Mouse (Mus musculus) heart, postnatal 4 days (tissue): ENCODE measurements at regions not wholly inside any gene's neighbourhood (a gene's known extent, or its start where the extent isn't known, plus 50 kb on each side); places are given as distances from the start of the nearest gene placed in this dataset.
"Not testable (repeated sequence)": the region's sequence is repeated elsewhere in the genome, so short reads cannot be mapped to it uniquely, and the experiment has no call there.

Experiments
- DNase-seq: peaks from one replicate; pipeline ENCODE4 v3.0.0; 2021

DNA sequence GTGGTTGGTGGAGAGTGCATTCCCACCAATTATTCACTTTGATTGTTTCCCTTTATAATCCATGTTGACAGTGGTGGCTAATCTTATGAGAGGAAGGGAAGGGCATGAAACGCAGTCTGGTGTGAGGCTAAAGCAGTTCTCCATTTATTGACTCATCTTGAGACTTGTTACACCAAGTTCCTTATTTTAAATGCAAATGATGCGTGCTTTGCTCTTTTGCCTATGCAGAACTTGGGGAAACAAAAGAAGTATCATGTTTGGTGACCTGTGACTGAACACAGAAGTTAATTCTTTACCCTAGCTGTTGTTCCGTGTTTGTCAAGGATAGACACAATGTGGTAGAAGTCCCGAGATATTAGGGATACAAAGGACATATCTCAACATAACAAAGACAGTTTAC, 531.2 kb downstream of the Hace1 start:
- no peak for DNase-seq

DNA sequence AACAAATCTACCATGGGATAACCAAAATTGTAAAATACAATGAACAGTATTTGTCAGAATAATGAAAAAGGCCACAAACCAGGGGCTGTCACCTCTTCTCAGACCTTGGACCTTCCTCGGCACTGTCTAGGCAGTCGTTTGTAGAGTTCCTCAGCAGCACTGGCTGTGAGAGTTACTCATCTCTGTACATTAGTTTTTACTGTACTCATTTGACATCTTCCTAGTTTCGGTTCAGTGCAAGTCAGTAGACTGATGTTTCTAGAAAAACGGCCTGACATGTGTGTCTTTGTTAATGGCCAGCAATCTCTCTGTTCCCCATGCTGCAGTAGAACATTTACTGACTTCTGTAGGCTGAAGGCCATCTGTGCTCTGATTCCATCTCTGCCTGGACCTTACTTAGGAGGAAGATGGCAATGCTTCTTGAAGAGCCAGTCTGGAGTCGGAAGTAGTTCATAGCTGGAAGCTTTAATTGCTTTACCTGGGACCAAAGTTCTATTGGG, 537.1 kb downstream of the Hace1 start:
- no peak for DNase-seq

DNA sequence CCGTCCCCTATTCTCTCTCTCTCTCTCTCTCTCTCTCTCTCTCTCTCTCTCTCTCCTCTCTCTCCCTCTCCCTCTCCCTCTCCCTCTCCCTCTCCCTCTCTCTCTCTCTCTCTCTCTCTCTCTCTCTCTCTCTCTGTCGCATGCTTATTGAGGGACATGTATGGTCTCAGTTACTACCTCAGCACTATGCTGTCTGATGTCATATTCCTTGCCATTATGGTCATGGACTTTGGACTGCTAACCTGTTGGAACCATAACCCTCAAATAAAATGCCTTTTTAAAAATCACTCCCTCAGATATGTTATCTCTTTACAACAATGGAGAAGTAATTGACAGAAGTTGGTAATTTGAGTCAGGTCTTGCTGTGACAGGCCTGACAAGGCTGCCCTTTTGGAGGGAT, 544.8 kb downstream of the Hace1 start:
- not testable (repeated sequence) for DNase-seq

DNA sequence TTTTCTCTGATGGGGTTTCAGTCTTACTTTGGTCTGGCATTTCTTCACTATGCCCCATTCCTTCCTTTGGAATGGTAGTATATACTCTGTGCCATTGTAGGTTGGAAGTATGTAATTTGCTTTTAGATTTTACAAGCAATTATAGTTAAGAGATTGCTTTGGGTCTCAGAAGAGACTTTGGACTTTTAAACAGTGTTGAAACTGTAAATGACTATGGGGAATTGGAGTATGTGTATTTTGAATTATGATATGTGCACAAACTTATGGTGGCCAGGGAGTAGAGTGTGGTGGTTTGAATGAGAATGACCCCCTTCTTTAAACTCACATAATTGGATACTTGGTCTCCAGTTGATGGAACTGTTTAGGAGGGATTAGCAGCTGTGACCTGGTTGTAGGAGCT, 546.2 kb downstream of the Hace1 start:
- DNase-seq: no peak

DNA sequence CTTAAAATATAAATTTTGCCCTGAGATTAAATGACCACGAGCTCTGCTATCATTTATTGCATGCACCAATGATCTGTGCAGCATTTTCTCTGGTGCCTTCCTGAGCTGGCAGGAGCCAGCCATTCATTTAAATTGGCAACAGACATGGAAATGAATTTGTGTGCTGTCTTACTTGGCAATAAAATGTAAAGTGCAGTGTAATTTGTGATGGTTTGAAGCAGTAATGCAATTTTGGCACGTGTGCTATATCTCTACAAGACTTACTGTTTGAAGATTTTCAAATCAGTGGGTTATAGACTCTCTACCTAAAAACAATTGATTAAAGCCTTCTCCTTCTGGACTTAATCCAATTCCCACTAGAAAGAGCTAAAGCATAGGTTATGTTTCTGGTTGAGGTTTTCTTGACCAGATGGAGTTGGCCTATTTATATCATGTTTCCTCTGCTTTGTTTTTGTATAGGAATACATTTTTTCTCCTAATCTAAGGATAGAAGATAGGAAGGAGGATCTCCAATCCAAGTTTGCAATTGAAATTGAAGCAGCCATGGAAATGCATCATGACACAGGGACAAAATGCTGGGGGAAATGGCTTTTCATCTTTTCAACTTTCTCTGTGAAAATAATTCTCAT, 557.6 kb downstream of the Hace1 start:
- DNase-seq: no peak

DNA sequence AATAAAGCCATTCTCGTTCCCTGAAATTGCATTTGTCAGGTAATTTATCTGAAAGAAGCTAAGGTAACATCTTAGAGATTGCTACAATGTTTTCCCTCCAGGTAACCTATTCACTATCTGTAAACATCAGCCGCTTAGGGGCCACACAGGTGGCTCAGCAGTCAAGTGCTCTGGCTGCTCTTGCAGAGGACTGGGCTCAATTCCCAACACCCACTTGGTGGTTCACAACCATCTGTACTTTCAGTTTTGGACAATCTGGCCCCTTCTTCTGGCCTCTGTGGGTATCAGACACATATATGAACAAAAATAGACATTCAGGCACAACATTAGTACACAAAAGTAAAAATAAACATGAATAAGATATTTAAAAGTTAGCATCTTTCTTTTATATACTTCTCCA, 596.4 kb downstream of the Hace1 start:
- DNase-seq: no peak

DNA sequence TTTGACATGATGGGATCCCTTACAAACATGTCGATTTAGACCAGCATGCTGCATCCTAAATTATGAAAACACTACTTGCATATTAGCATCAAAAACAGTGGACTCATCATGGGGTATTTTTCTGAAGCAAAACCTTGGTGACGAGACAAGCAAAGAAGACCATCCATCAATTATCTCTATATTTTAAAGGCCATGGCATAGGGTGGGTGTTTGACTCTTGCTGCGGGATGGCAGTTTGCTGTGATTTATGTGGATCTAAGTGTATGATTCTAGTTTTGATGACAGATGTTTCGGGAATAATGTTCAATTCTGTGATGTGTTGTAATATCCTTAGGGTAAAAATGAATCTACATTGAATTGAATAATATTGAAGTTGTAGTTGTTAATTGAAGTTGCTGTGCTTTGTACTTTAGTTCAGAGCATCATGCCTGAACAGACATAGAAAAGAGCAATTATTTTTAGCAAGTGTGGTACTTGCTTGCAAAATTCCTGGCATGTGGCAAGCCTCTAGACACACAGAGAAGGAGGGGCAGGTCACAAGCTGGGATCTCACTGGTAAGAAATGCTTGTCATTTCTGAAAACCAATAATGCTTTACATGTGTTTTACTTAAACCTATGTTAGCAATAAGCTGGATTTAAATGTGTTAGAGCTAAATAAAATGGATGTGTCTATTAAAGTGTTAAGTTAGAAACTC, 608.3 kb downstream of the Hace1 start:
- DNase-seq: no peak

DNA sequence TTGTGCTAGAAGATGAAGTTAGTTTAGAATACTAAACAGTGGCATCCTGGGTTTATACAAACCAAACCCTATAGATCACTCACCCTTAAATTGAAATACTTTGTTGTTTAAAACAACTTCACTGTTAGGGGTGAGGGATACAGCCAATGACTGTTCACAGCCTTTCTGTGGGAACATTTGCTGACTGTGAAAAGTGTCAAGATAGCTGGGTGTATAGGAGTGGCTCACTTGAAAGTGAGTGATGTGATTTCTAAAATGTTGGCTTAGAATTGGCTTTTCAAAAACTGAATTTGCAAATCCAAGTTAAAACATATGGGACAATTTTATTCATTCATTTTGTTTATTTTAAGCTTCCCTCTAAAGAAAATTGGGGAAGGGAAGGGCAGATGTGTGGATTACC, 616.5 kb downstream of the Hace1 start:
- no peak for DNase-seq

DNA sequence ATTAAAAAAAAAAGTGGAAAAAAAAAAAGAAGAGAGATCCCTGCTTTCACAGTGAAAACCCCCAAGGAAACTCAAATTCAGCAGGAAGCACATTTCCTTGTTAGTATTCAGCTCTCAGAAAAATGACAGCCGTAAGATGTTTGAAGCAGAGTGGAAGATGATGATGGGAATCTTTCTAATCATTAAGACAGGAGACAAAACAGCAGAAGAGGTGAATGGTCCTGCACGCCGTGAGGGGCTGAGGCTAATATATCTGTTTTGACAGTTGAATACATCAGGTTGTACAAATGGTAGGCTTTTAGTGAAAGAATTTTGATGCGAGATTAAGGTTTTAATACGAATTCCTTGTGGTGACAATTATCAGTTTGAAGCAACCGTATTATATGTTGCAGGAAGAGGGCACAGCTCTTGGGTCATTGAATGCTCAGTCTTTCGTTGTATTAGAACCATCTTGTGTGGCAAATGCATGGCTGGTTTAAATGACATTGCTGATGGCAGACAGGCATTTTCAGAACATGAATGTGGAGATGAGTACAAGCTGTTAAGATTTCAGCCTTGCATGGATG, 649.3 kb downstream of the Hace1 start:
- DNase-seq: no peak

DNA sequence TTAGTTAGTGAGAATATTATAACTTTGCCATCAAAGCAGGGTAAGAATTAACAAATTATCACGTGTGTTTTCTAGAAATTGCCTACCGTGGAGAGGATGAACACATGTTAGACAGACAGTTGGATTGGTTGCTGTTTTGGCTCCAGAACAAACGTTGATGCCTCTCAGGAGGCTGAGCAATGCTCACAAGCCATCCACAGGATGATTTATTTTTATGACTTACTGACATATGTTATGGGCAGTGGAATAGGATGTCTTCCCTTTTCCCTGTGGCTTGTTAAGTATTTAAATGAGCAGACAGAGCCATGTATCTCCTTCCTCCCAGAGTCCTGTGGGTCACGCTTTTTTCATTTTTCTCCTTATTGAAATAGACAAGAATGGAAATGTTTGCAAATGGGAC, 652.0 kb downstream of the Hace1 start:
- DNase-seq: no peak

DNA sequence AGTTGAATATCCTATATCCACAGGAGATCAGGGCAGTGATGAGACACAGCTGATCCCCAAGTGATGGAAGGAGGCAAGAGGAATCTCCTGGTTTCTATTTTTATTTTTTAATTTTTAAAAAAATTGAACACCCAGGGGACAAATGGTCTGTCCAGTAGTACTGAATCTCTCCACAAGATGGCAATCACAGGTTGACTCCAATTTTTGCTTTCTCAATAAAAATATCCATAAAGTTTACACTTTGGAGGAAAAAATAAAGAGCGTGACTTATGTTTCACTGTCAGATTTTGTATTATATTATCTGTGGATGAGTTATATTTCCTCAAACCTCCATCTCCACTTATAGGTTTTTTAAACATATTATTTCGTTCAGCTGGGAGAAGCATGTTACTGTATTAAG, 658.0 kb downstream of the Hace1 start:
- DNase-seq: no peak

DNA sequence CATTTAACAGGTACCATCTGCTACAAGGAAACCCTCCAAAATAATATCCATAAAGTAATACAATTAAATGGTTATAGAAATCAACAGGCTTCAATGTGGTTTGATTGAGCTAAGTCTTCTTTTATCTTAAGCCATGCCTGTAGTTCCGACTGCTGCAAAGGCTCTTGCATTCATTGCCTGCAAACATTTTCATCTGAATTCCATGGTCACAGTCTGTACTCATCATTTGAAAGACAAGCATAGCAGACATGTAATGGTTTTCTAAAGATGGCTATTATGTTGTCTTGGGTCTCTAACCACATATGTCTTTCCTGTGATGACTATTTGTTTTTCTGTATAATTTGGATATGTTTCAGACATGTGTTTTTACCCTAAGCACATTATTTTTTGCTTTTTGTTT, 677.9 kb downstream of the Hace1 start:
- no peak for DNase-seq

DNA sequence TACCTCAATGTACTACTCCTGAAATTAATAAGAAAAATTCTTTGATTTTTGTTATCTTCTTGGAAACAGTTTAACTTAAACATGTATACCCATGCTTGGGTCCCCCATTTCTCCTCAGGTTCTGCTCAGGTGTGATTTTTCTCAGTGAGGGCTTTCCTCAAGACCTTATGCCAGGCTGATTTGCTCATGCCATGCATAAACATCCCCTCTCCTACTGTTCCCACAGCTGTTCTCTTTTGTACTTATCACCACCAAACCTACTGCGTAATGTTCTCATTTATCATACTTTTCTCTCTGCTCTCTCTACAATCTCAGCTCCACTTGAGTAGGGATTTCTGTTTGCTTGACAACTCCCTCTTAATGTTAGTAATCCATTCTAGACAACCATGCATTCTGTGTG, 692.1 kb downstream of the Hace1 start:
- no peak for DNase-seq

DNA sequence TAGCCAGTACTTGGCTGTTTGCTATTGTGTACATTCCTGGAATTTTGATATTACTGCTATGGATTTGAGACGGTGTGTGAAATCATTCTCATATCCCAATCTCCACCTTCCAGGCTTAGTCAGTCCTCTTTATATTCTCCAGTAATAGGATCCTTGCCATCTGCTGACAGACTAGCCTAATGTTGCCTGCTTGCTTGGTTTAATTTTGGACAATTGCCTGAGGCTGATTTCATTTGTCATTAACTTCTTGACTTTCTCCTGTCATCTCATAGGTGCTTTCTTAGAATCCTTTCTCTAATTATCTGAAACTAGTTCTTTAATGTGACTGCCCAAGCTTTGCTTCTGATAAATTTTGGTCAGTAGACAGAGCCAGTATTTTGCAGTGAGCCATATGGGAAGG, 696.2 kb downstream of the Hace1 start:
- DNase-seq: no peak

DNA sequence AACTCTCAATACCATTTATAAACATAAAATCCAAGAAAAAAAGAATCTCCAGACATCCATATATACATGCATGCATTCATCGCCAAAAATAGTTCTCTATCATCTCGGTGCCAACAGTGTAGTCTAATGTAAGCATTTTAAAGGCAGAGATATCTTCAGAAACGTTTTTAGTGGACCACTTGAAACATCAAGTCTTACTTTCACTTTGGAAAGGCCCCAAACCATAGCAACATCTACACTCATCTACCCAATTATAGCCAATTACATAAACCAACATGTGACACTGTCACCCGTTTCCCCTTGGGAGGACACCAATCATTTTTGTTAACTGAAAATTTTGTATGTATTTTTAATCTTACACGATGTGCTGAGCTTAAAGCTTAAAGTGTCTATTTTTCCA, 716.7 kb downstream of the Hace1 start:
- no peak for DNase-seq

DNA sequence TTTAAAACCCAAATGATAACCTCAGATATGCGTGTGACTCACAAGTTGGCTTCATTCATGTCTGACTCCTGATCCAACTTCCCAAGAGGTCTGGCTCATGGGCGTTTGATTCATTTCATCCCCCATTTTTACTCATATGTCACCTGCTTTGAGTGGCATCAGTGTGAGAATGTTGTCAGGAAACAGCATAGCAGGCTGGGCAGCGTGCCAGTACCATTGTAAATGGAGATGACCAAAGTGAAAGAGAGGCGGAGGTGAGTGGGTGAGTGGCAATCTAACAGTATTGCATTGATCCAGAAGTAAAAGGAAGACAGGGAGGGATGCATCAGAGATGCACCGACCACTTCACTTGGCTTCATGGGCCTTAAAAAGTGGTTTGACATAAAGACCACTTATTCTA, 720.7 kb downstream of the Hace1 start:
- DNase-seq: peak; percentile 26

DNA sequence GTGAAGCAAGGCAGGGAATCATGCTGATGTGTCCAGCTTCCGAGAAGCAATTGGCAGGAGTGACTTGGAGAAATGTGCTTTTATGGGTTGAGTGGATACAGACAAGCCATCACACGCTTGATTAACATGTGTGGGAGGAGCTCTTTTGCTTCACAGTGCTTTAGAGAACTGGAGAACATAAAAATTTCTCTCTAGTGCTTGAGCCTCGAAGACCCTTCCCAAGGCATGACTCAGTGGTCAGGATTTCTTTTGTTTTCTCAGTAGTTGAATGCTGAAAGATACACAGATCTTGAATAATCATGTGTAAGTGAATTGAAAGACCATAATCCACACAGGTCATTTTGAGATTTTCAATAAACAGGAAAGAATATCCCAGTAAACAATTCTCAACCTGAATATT, 721.9 kb downstream of the Hace1 start:
- DNase-seq: no peak

DNA sequence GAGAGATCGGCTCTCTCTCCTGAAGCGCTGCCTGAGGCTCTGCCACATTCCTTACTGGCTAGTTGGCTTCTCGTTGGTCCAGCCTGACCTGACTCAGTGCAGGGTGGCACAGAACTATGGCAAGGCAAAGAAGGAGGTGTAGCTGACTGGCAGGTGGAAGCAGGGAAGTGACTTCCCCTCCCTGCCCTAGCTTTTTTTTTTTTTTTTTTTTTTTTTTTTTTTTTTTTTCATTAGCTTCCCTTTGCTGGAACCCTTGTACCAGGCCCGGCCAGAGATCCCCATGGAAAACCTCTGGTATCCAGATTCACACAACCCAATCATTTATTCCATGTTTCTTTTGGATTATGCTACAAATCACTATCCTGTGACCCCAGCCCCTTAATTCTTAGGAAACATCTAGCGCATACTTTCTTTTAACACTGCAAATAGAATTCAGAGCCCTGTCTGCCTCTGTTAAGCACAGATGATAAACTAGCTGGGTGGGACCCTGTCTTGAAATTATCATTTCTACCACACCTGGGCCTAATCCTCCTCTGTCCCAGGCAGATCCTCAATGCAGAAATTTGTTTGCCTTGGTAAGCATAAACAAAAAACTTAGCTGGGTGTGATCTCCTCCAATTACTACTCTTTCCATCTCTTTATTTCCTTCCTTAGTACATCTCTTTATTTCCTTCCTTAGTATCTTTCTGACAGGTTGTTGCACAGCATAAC, 742.9 kb downstream of the Hace1 start:
- DNase-seq: no peak

DNA sequence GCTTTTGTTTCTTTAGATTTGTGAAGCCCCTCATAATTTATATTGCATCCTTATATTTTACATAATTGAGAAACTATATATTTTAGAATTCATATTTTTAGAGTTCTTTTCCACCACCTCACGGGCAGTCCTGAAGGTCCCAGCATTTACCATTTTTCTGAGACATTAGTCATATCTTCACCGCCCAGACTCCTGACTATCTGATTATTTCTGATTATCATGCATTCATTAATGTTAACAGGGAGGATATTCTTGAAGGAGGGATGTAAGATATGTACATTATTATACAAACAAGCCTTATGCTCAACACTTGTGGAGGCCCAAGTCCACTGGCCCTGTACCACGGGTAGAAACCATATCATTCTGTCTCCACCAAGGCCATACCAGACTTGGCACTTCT, 743.4 kb downstream of the Hace1 start:
- no peak for DNase-seq

DNA sequence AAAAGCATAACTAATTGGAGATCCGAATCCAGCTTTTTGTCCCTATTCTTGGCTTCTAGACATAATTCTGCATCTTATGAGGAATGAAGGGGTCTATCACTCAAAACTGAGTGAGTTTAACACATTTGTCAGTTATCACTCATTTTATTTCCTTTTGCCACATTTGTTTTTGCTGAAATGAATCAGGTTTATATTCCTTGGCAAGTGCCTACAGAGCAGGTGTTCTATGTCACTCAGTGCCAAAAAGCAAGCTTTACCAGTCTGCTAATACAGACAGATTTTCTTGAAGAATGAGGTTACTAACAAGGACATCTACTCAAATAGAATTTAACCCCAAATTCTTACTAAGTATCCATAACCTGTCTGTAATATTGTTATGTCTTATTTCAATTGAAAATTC, 751.4 kb downstream of the Hace1 start:
- no peak for DNase-seq

DNA sequence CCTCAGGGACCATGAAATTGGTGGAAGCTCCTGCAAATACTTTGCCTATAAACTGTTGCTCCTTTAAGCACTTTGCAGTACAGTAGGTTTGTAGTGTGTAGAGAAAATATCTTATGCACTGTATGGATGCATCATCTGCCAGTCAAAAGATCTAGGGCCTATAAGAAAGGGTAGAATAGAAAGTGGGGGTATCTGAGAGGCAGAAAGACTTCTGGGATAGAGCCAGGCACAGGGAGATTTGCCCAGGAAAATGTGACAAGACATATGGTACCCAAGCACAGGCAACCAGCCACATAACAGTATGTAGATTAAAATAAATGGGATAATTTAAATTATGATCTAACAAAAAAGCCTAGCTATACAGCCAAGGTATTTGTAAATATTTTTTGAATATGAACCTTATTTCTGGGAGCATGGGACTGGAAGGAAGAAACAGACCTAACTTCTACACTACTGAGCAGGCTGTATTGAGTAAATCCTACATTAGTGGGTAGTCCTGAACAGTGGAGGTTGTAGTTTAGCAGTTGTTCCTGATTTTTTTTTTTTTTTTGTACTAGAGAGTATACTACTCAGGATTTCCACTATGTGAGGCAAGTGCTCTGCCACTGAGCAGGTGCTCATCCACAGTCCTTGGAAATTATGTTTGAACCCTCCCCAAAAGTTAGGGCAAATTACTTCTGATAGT, 754.1 kb downstream of the Hace1 start:
- no peak for DNase-seq

DNA sequence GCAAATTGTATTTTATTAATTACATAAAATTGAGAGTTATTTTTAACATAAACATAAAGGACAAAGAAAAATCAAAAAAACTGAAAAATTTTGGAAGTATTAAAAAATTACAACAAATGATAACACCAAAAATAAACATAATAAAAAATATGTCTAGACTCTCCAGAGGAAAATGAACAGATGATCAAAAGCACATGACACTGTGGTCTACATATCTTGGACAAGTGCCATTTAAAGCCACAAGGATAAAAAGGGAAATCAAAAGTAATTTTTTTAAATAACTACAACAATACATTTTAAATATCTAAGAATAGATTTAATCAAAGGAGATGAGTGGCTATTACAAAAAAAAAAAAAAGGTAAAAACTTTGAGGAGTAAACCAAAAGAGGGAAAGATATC, 755.6 kb downstream of the Hace1 start:
- no peak for DNase-seq

DNA sequence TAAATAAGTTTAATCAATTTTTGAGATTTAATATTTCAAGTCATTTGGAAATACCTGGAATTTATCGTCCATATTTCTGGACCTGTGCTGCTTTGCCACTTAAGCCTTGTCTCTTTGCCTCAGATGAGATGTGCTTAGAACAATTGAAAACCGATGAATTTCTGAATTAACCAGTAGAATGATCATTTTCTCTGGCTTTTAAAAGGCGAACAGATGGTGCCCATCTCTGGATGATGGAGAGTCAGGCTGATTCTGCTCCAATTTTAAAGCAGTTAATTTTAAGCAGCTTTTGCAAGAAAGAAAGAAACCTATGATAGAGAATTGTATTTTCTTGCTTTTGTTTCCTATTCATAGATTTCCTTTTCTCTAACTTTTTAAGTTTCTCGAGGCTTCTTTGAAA, 767.7 kb downstream of the Hace1 start:
- DNase-seq: no peak
